Mouse (Mus musculus) MEL (cell line): ENCODE data around the gene Dda1. TPM values are rescaled to one million over a fixed set of nuclear protein-coding genes. Genes with fewer than 3 reads are reported as not detected.

ENCODE experiments used
- DNase-seq: peaks from one replicate; pipeline ENCODE4 v3.0.0; 2011; ENCODE audit warnings: low read depth, low spot score
- H3K27ac ChIP-seq: 2 replicates; pipeline ENCODE4 v1.5.1; 2012; ENCODE audit warnings: low read depth, mild to moderate bottlenecking, control low read depth, low read length, moderate library complexity; ENCODE audit not compliant: control insufficient read depth
- H3K27me3 ChIP-seq, 2 experiments: fragments of 150-350 bp in 1 of 2; sonication (generic) in 1 of 2; 2 replicates each; pipeline ENCODE4 v1.6.1; 2012; ENCODE audit warnings: low read length in 2 of 2, mild to moderate bottlenecking in 2 of 2, improper control_type of control experiment in 1 of 2, moderate library complexity in 1 of 2; ENCODE audit not compliant: insufficient read depth in 2 of 2, control insufficient read depth in 1 of 2
- H3K36me3 ChIP-seq, 2 experiments: 2 replicates each; pipeline ENCODE4 v1.6.1; 2012 to 2014; ENCODE audit warnings: low read length in 2 of 2, improper control_type of control experiment in 1 of 2, inconsistent platforms in 1 of 2, mild to moderate bottlenecking in 1 of 2; ENCODE audit not compliant: insufficient read depth in 2 of 2, control insufficient read depth in 1 of 2
- H3K4me1 ChIP-seq, 2 experiments: fragments of 150-350 bp in 1 of 2; sonication (generic) in 1 of 2; 2 replicates each; pipeline ENCODE4 v1.6.1; 2012; ENCODE audit warnings: low read length in 2 of 2, improper control_type of control experiment in 1 of 2, mild to moderate bottlenecking in 1 of 2; ENCODE audit not compliant: insufficient read depth in 2 of 2, control insufficient read depth in 1 of 2
- H3K4me3 ChIP-seq, 2 experiments: fragments of 150-350 bp in 1 of 2; sonication (generic) in 1 of 2; 2 replicates each; pipeline ENCODE4 v1.5.1; 2012; ENCODE audit warnings: low read depth in 2 of 2, low read length in 2 of 2, mild to moderate bottlenecking in 2 of 2, moderate library complexity in 2 of 2, control low read depth in 1 of 2, improper control_type of control experiment in 1 of 2; ENCODE audit not compliant: control insufficient read depth in 1 of 2, insufficient read depth in 1 of 2
- H3K79me2 ChIP-seq: 2 replicates; pipeline ENCODE4 v1.6.1; 2012; ENCODE audit warnings: mild to moderate bottlenecking, low read length, moderate library complexity; ENCODE audit not compliant: control insufficient read depth, poor library complexity, insufficient read depth
- H3K9ac ChIP-seq: 2 replicates; pipeline ENCODE4 v1.6.1; 2012; ENCODE audit warnings: low read depth, mild to moderate bottlenecking, control low read depth, low read length, moderate library complexity; ENCODE audit not compliant: control insufficient read depth, poor library complexity, severe bottlenecking
- H3K9me3 ChIP-seq: fragments of 150-350 bp; sonication (generic); replicated peaks from 2 replicates; pipeline ENCODE4 v1.6.1; 2012; ENCODE audit warnings: mild to moderate bottlenecking, low read length, improper control_type of control experiment, moderate library complexity; ENCODE audit not compliant: insufficient read depth
- BHLHE40 ChIP-seq: IDR thresholded peaks from 2 replicates; pipeline ENCODE4 v1.6.1; 2012; ENCODE audit warnings: low read depth, mild to moderate bottlenecking, inconsistent platforms, low read length, improper control_type of control experiment, borderline replicate concordance
- E2F4 ChIP-seq: IDR thresholded peaks from 2 replicates; pipeline ENCODE4 v1.6.1; 2011; ENCODE audit warnings: low read depth, low read length, improper control_type of control experiment, borderline replicate concordance
- ETS1 ChIP-seq: IDR thresholded peaks from 2 replicates; pipeline ENCODE4 v1.6.1; 2012; ENCODE audit warnings: low read depth, mild to moderate bottlenecking, inconsistent platforms, low read length, improper control_type of control experiment, moderate library complexity
- HCFC1 ChIP-seq: IDR thresholded peaks from 2 replicates; pipeline ENCODE4 v1.6.1; 2012; ENCODE audit warnings: low read depth, mild to moderate bottlenecking, inconsistent platforms, low read length, improper control_type of control experiment, moderate library complexity
- JUND ChIP-seq: IDR thresholded peaks from 2 replicates; pipeline ENCODE4 v1.6.1; 2011; ENCODE audit warnings: low read depth, mild to moderate bottlenecking, improper control_type of control experiment, low read length
- KAT2A ChIP-seq: conservative IDR thresholded peaks from 2 replicates; pipeline ENCODE4 v1.6.1; 2012; ENCODE audit warnings: low read depth, low read length, improper control_type of control experiment, inconsistent platforms
- MAFK ChIP-seq: IDR thresholded peaks from 2 replicates; pipeline ENCODE4 v1.6.1; 2011; ENCODE audit warnings: low read depth, mild to moderate bottlenecking, low read length, improper control_type of control experiment, borderline replicate concordance
- MAZ ChIP-seq: IDR thresholded peaks from 2 replicates; pipeline ENCODE4 v1.6.1; 2012; ENCODE audit warnings: low read depth, mild to moderate bottlenecking, inconsistent platforms, low read length, improper control_type of control experiment
- MXI1 ChIP-seq: IDR thresholded peaks from 2 replicates; pipeline ENCODE4 v1.6.1; 2011; ENCODE audit warnings: mild to moderate bottlenecking, low read depth, low read length, improper control_type of control experiment
- MYC ChIP-seq: IDR thresholded peaks from 2 replicates; pipeline ENCODE4 v1.6.1; 2011; ENCODE audit warnings: low read depth, mild to moderate bottlenecking, low read length, improper control_type of control experiment, moderate library complexity
- NRF1 ChIP-seq: IDR thresholded peaks from 2 replicates; pipeline ENCODE4 v1.6.1; 2014; ENCODE audit warnings: low read depth, mild to moderate bottlenecking, inconsistent platforms, low read length, improper control_type of control experiment, moderate library complexity; ENCODE audit not compliant: poor library complexity, insufficient read depth, severe bottlenecking
- POLR2AphosphoS2 ChIP-seq: IDR thresholded peaks from 2 replicates; pipeline ENCODE4 v1.6.1; 2011; ENCODE audit warnings: low read length, improper control_type of control experiment
- RAD21 ChIP-seq: IDR thresholded peaks from 2 replicates; pipeline ENCODE4 v1.6.1; 2011; ENCODE audit warnings: mild to moderate bottlenecking, low read depth, low read length, improper control_type of control experiment
- TCF12 ChIP-seq: IDR thresholded peaks from 2 replicates; pipeline ENCODE4 v1.6.1; 2014; ENCODE audit warnings: low read depth, mild to moderate bottlenecking, inconsistent platforms, low read length, improper control_type of control experiment, moderate library complexity
- ZC3H11A ChIP-seq: IDR thresholded peaks from 2 replicates; pipeline ENCODE4 v1.6.1; 2012; ENCODE audit warnings: low read depth, mild to moderate bottlenecking, inconsistent platforms, low read length, improper control_type of control experiment
- polyA plus RNA-seq, 2 experiments: library from polyadenylated mRNA; stranded (reverse) in 1 of 2; unstranded in 1 of 2; fragments of >175 nt in 1 of 2; fragments of >200 nt in 1 of 2; gene quantifications; 2 replicates each; pipeline versions ENCODE4 v1.2.1 to v1.2.4; 2012; ENCODE audit warnings: low replicate concordance in 2 of 2, low read depth in 1 of 2; ENCODE audit not compliant: insufficient read length in 2 of 2, insufficient read depth in 1 of 2, missing spikeins in 1 of 2
- total RNA-seq: library from RNA; depleted of rRNA; stranded (reverse); fragments of 300-350 nt; gene quantifications from 2 replicates; pipeline ENCODE4 v1.2.3, GENCODE M21; 2012

Gene Dda1
- total and polyA plus RNA-seq, 3 experiments, result 59.6 to 110 TPM; not detected in 1

GRCm38 (mm10) chr8:71474344-71474743 is 5.3 kb downstream of the Dda1 start:
- Histone ChIP-seq H3K27ac (no peak overlapping the region), H3K36me3 (peaks cover 0 to 6% of the 10 kb centered on the region in 2 experiments; a peak in 1 of 4 replicates)

GRCm38 (mm10) chr8:71474785-71475701 is 6.0 kb downstream of the Dda1 start:
- no peak for DNase-seq
- Histone ChIP-seq H3K9me3 (no peaks in the 10 kb centered on the region), H3K36me3 (peaks cover 0 to 5% of the 10 kb centered on the region in 2 experiments; a peak in 1 of 4 replicates), H3K9ac (no peak overlapping the region), H3K4me1 (peaks cover 0 to 4% of the 10 kb centered on the region in 2 experiments; a peak in 1 of 4 replicates), H3K4me3 (no peak overlapping the region), H3K27me3 (no peaks in the 10 kb centered on the region), H3K79me2 (peaks cover 12% of the 10 kb centered on the region)
- TF ChIP-seq NRF1, result no peak
- no peak for TF ChIP-seq JUND
- no peak for TF ChIP-seq RAD21
- TF ChIP-seq, all 39 proteins: peak for 0
- H3K27ac ChIP-seq, result no peak overlapping the region

More at GRCm38 (mm10) chr8:71474344-71474743, 5.3 kb downstream of the Dda1 start:
- Histone ChIP-seq H3K79me2 (peaks cover 19% of the 10 kb centered on the region), H3K9me3 (no peaks in the 10 kb centered on the region), H3K4me1 (peaks cover 0 to 7% of the 10 kb centered on the region in 2 experiments; a peak in 1 of 4 replicates), H3K9ac (no peak overlapping the region), H3K27me3 (no peaks in the 10 kb centered on the region), H3K4me3 (no peak overlapping the region)
- DNase-seq, result no peak
- TF ChIP-seq POLR2AphosphoS2 (no peak), E2F4 (no peak), RAD21 (no peak), BHLHE40 (no peak), ZC3H11A (no peak), MYC (no peak), ETS1 (no peak), MAZ (no peak), HCFC1 (no peak), KAT2A (no peak), MXI1 (no peak), TCF12 (no peak), MAFK (no peak)
